Mouse (Mus musculus) hindbrain, embryonic 12.5 days (tissue): ENCODE results near the gene Cmtm6. TPM values are rescaled to one million over a fixed set of nuclear protein-coding genes. Genes with fewer than 3 reads are reported as not detected.
A peak's percentile ranks its signal among the peaks of the same experiment; 100 is the strongest.

Experiments
- ATAC-seq: fragments of 200-750 bp; cut with Nextera tagmentation; 2 replicates; pipeline ENCODE4 v1.8.0; 2017; ENCODE audit warnings: moderate TSS enrichment; ENCODE audit not compliant: low FRiP score
- H3K27ac ChIP-seq: fragments of 300-500 bp; sonication (generic); 2 replicates; pipeline ENCODE4 v1.5.1; 2016; ENCODE audit warnings: mild to moderate bottlenecking
- H3K27me3 ChIP-seq: fragments of 300-500 bp; sonication (generic); 2 replicates; pipeline ENCODE4 v1.6.1; 2016; ENCODE audit warnings: mild to moderate bottlenecking
- H3K36me3 ChIP-seq: fragments of 300-500 bp; sonication (generic); 2 replicates; pipeline ENCODE4 v1.6.1; 2016; ENCODE audit warnings: mild to moderate bottlenecking
- H3K4me1 ChIP-seq: fragments of 300-500 bp; sonication (generic); 2 replicates; pipeline ENCODE4 v1.6.1; 2016
- H3K4me2 ChIP-seq: fragments of 300-500 bp; sonication (generic); replicated peaks from 2 replicates; pipeline ENCODE4 v1.6.1; 2016; ENCODE audit warnings: mild to moderate bottlenecking
- H3K4me3 ChIP-seq: fragments of 300-500 bp; sonication (generic); 2 replicates; pipeline ENCODE4 v1.5.1; 2016; ENCODE audit warnings: mild to moderate bottlenecking
- H3K9ac ChIP-seq: fragments of 300-500 bp; sonication (generic); 2 replicates; pipeline ENCODE4 v1.6.1; 2016; ENCODE audit warnings: mild to moderate bottlenecking, moderate library complexity
- H3K9me3 ChIP-seq: fragments of 300-500 bp; sonication (generic); replicated peaks from 2 replicates; pipeline ENCODE4 v1.6.1; 2016; ENCODE audit warnings: mild to moderate bottlenecking
- WGBS: fragments of 180-500 bp; shearing (Covaris S2); methylation state at CpG from one replicate; pipeline ENCODE4 v1.1.7; 2016; 5-methylcytosine and 5-hydroxymethylcytosine counted together
- polyA plus RNA-seq: library from polyadenylated mRNA; unstranded; fragments of >200 nt; fragmentation: Nextera tagmentation; extraction: Ambion mirVana; gene quantifications from 2 replicates; pipeline ENCODE4 v1.2.1, GENCODE M21; 2016

The Cmtm6 gene
- polyA plus RNA-seq, 1 experiment from 2014 or later: 25.8 TPM

DNA sequence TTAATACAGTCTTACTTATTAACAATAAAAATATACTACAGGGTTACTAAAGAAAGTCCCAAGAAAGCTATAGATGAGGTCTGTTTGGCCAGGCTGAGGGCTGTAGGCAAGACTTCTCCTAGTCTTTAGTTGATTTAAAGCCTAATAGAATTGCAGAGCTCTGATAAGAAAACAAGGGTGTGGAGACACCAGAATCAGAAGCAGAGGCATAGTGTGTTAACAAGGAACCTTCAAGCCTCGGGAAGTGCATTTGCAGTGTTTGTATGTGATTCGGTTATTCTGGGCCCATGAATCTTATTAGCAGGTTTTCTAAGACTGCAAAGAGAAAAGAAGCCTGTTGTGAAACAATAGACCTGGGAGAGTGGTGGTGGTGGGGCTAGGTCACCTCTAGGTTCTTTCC lies 2.3 kb downstream of the Cmtm6 start:
- H3K4me2 ChIP-seq: no peak overlapping the region
- no peaks in the 10 kb centered on the region; the same call in 1 of the 2 replicates for H3K36me3 ChIP-seq
- H3K9me3 ChIP-seq: no peaks in the 10 kb centered on the region
- no peak overlapping the region for H3K27ac ChIP-seq
- H3K4me3 ChIP-seq: no peak overlapping the region
- peaks cover 21% of the 10 kb centered on the region for H3K4me1 ChIP-seq
- no peak overlapping the region for H3K9ac ChIP-seq
- 83% methylated on average over 2 of the region's 2 CpGs for WGBS
- H3K27me3 ChIP-seq: no peaks in the 10 kb centered on the region
- no peak for ATAC-seq

DNA sequence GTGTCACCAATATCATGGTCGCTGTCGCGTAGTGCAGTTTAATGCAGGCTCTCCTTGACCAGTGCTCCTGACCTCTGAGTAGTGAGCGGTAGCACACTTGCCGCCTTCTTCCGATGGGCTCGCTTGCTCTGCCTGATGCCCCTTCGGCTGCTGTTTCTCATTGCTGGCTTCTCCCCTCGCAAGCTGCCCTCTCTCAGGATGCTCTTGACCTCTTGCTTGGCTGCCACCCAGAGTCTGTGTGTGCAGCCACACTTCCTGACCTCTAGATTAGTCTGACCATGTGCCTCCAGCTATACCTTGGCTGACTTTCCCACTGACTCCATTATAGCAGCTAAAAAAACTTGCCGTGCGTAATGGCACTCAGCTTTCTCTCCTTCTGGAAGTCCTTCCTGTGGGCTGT lies 5.5 kb downstream of the Cmtm6 start:
- 75% methylated on average over 11 of the region's 11 CpGs for WGBS
- ATAC-seq: no peak
- Histone ChIP-seq H3K27ac (no peak overlapping the region), H3K9me3 (no peaks in the 10 kb centered on the region), H3K27me3 (no peaks in the 10 kb centered on the region), H3K9ac (no peak overlapping the region), H3K4me2 (no peak overlapping the region), H3K36me3 (peaks cover 11% of the 10 kb centered on the region; the same call in 1 of the 2 replicates), H3K4me3 (no peak overlapping the region), H3K4me1 (peaks cover 19% of the 10 kb centered on the region)

DNA sequence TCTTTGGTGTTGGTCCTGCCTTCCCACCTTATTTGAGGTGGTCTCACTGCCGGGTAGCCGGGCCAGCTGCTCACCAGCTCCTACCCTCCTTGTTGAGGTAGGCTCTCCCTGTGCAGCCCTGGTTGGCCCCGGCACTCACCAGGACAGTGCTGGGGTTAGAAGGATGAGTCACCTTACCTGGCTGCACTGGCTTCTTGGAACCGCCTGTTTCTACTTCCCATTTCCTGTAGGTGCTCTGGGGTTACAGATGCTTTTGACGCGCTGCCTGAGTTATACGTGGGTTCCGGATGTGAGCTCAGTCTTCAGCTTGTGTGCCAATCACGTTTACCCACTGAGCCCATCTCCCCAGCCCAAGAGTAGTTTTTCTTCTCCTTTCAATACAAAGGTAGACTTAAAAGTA lies 9.4 kb downstream of the Cmtm6 start:
- Histone ChIP-seq H3K36me3 (peaks cover 11% of the 10 kb centered on the region; the same call in 1 of the 2 replicates), H3K27me3 (no peaks in the 10 kb centered on the region), H3K4me2 (no peak overlapping the region), H3K9ac (no peak overlapping the region), H3K27ac (no peak overlapping the region), H3K4me3 (no peak overlapping the region), H3K9me3 (no peaks in the 10 kb centered on the region), H3K4me1 (no peaks in the 10 kb centered on the region)
- 94% methylated on average over 9 of the region's 9 CpGs for WGBS
- ATAC-seq: no peak

DNA sequence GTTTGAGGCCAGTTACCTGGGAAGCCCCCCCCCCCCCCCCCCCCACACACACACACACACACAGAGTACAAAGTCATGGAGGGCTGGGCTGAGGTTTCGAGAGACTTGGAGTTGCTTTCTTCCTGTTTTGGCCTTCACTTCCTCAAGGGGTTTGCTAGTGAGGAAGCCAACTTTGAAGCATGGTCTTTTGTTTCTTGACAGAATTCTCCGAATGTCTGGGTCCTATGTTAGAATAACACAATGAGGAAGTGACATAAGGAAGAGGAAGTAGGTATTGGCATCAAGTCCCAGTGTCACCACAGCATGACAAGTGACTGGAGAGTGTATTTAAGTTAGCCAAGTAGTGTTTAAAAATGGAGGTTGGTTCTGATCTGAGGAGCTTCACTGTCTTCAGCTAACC lies 11.8 kb downstream of the Cmtm6 start:
- ATAC-seq: no peak
- Histone ChIP-seq H3K4me1 (no peaks in the 10 kb centered on the region), H3K36me3 (peaks cover 26% of the 10 kb centered on the region), H3K4me2 (no peak overlapping the region), H3K9me3 (no peaks in the 10 kb centered on the region), H3K27me3 (no peaks in the 10 kb centered on the region), H3K4me3 (no peak overlapping the region), H3K27ac (no peak overlapping the region), H3K9ac (no peak overlapping the region)
- whole genome bisulfite sequencing: 79% methylated on average over 2 of the region's 2 CpGs

DNA sequence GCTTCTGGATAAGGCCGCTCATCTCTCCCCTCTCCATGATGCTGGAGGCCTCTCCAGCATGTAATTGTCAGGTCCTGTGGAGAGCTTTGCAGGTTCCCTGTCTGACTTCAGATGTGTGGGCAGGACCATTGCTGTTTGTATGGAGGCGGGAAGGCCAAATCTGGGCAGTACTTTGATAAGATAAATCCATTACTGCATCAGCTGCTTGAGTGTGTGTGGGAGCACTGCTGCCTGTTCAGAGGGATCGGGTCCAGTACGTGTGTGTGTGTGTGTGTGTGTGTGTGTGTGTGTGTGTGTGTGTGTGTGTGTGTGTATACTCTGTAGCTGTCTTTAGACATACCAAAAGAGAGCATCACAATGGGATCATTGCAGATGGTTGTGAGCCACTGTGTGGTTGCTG lies 14.2 kb downstream of the Cmtm6 start:
- no peak overlapping the region for H3K9ac ChIP-seq
- no peaks in the 10 kb centered on the region for H3K4me1 ChIP-seq
- no peak overlapping the region for H3K27ac ChIP-seq
- no peaks in the 10 kb centered on the region for H3K27me3 ChIP-seq
- H3K36me3 ChIP-seq: peaks cover 37% of the 10 kb centered on the region
- H3K4me3 ChIP-seq: no peak overlapping the region
- no peak for ATAC-seq
- no peaks in the 10 kb centered on the region for H3K9me3 ChIP-seq
- WGBS: 91% methylated on average over 4 of the region's 4 CpGs
- no peak overlapping the region for H3K4me2 ChIP-seq

DNA sequence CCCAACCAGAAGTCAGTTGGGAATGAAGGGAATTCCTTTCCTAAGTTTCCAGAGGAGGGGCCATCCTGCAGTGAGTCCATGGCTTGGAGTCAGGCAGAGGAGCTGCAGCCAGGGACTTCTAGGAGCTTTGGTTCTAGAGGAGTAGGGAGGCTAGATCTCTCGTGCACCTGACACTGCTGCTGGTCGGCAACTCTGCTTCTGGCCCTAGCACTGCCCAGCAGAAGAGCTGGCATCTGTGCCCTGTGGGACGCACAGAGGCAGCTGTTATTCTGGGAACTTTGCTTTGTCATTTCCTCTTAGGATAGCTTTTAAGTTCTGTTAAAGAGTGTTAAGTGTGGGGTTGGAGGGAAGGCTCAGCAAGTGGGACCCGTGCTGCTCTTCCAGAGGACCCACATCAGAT lies 14.7 kb downstream of the Cmtm6 start:
- Histone ChIP-seq H3K9ac (no peak overlapping the region), H3K9me3 (no peaks in the 10 kb centered on the region), H3K4me2 (no peak overlapping the region), H3K27me3 (no peaks in the 10 kb centered on the region), H3K36me3 (peaks cover 41% of the 10 kb centered on the region), H3K4me1 (no peaks in the 10 kb centered on the region), H3K27ac (no peak overlapping the region), H3K4me3 (no peak overlapping the region)
- 84% methylated on average over 4 of the region's 4 CpGs for WGBS
- no peak for ATAC-seq

DNA sequence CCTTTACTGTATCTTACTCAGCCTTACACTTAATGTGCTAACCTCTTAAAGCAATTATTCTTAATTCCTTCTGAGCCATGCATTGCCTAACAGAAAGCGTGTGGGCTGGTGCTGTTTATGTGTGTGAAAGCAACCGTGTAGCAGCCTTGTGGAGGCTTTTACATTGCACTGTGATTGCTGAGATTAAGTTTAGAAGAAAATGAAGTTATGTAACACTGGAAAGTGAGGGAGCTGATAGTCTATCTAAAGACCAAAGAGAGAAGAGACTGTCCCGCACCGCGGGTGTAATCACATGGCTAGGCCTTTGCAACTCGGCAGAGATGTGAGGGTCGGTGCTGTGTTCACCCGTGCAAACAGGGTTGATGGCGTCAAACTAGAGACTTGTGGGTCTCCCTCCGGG lies 16.1 kb downstream of the Cmtm6 start:
- H3K4me2 ChIP-seq: no peak overlapping the region
- 86% methylated on average over 10 of the region's 10 CpGs for WGBS
- no peak overlapping the region for H3K9ac ChIP-seq
- H3K4me3 ChIP-seq: no peak overlapping the region
- no peak overlapping the region for H3K27ac ChIP-seq
- no peaks in the 10 kb centered on the region for H3K9me3 ChIP-seq
- H3K4me1 ChIP-seq: no peaks in the 10 kb centered on the region
- H3K36me3 ChIP-seq: peaks cover 36% of the 10 kb centered on the region
- no peaks in the 10 kb centered on the region for H3K27me3 ChIP-seq
- no peak for ATAC-seq

DNA sequence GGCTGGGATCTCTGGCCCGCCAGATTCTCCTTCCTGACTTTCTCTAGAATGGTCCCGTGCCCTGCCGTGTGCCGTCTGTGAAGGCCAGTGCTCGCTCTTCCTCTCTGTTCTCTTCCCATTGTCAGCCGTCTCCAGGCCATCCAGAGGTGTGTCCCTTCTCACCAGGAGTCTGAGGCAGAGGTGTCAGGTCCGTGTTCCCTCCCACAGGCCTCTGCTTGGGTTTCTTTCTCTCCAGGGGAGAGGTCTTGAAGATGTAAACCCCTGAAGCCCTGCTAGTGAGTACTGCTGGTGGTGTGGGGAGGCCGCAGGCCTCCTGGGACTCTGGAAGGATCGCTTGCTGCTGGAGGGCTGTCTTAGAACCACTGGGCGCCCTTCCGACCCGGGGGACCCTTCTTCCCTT lies 16.6 kb downstream of the Cmtm6 start:
- H3K4me3 ChIP-seq: no peak overlapping the region
- H3K9ac ChIP-seq: no peak overlapping the region
- H3K4me2 ChIP-seq: no peak overlapping the region
- H3K27me3 ChIP-seq: no peaks in the 10 kb centered on the region
- WGBS: 87% methylated on average over 12 of the region's 12 CpGs
- H3K27ac ChIP-seq: no peak overlapping the region
- no peak for ATAC-seq
- no peaks in the 10 kb centered on the region for H3K4me1 ChIP-seq
- peaks cover 36% of the 10 kb centered on the region for H3K36me3 ChIP-seq
- H3K9me3 ChIP-seq: no peaks in the 10 kb centered on the region

DNA sequence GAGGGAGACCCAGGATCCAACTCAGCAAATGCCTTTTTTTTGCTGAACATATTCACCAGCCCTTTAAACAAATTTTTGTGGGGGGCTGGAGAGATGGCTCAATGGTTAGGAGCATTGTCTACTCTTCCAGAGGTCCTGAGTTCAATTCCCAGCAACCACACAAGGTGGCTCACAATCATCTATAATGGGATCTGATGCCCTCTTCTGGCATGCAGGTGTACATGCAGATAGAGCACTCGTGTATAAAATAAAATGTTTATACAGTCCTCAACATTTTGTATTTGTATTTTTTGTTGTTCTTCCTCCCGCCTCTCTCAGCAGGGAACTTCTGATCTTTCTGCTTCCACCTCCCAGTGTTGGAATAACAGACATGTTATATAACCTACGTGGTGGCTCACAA lies 20.7 kb downstream of the Cmtm6 start:
- Histone ChIP-seq H3K9me3 (no peaks in the 10 kb centered on the region), H3K27me3 (no peaks in the 10 kb centered on the region), H3K4me1 (peaks cover 9% of the 10 kb centered on the region), H3K4me2 (no peak overlapping the region), H3K4me3 (no peak overlapping the region), H3K36me3 (peaks cover 32% of the 10 kb centered on the region), H3K9ac (no peak overlapping the region), H3K27ac (no peak overlapping the region)
- WGBS: 78% methylated on average over 3 of the region's 3 CpGs
- no peak for ATAC-seq

DNA sequence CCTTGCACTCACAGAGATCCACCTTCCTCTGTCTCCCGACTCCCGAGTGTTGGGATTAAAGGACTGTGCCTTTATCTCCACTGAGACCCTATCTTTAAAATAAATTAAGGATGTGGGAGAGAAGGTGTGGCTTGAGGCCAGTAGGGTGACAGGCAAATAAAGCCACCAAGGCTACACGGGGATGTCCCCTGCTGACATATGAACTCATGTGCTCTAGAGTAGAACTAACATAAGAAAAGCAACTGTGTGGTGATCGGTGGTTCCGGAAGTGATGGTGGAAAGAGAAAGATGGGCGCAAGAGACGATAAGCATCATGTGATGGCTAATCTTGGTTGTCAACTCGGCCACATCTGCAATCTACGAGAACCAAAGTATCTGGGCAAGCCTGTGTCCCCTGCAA lies 21.4 kb downstream of the Cmtm6 start:
- 72% methylated on average over 9 of the region's 9 CpGs for WGBS
- H3K36me3 ChIP-seq: peaks cover 29% of the 10 kb centered on the region
- no peak overlapping the region; the same call in 1 of the 2 replicates for H3K27ac ChIP-seq
- ATAC-seq: peak; percentile 9
- H3K4me3 ChIP-seq: no peak overlapping the region
- H3K4me2 ChIP-seq: peak overlapping the region; percentile 66
- no peaks in the 10 kb centered on the region for H3K9me3 ChIP-seq
- H3K27me3 ChIP-seq: no peaks in the 10 kb centered on the region
- peaks cover 9% of the 10 kb centered on the region for H3K4me1 ChIP-seq
- H3K9ac ChIP-seq: no peak overlapping the region

DNA sequence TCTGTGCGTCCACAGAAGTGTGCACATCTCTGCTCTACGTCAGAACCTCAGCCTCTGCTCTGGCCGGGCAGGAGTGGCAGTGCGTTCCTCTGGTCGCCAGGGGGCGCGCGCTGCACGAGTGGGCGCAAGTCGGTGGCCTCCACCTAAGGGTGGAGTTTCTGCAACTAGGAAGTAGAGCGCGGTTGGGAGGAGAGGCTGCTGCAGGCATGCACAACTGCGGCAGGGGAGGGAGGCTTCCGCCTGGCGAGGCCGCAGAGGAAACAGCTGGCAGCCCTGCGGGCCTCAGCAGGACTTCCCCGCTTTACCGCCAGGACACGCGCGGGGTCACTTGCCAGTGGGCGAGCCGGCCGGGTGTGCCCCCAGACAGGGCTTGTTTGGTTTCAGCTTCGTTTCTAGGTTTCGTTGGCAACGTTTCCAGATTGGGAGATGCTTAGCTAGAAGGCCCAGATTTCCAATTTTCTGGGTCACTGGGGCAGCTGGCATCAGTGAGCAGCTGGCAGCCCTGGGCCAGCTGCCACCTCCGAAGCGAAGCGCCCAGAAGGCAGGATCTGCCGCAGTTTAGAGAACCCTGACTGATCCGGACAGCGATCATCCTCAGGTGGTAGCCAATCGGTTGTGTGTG lies 22.1 kb downstream of the Cmtm6 start:
- ATAC-seq: peak; percentile 87
- Histone ChIP-seq H3K4me3 (peak overlapping the region; percentile 38), H3K9ac (peak overlapping the region; percentile 55), H3K4me1 (peaks cover 9% of the 10 kb centered on the region), H3K27ac (peak overlapping the region; percentile 64), H3K9me3 (no peaks in the 10 kb centered on the region), H3K27me3 (no peaks in the 10 kb centered on the region), H3K4me2 (peak overlapping the region; percentile 66), H3K36me3 (peaks cover 22% of the 10 kb centered on the region)
- WGBS: 8% methylated on average over 36 of the region's 36 CpGs

DNA sequence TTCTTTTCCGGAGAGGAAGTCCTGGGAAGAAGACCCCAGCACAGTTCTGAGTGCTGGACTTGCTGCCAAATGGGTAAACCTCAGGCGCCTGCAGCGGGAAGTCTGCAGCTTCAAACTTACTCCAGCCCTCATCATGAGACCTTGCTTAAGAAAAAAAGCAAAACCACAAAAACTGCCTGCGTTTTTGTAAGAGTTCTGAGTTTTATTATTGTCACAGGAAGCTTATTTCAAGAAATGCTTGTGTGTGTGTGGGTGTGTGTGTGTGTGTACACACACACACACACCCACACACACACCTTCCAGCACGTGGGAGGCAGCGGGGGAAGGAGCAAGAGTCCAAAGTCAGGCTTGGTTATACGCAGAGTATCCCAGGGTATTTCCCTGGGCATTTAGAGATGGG lies 27.4 kb downstream of the Cmtm6 start:
- no peaks in the 10 kb centered on the region for H3K9me3 ChIP-seq
- no peak overlapping the region for H3K9ac ChIP-seq
- H3K27ac ChIP-seq: no peak overlapping the region; the same call in 1 of the 2 replicates
- ATAC-seq: no peak
- 82% methylated on average over 7 of the region's 7 CpGs for WGBS
- no peaks in the 10 kb centered on the region for H3K27me3 ChIP-seq
- peaks cover 1% of the 10 kb centered on the region; the same call in 1 of the 2 replicates for H3K4me1 ChIP-seq
- no peak overlapping the region for H3K4me2 ChIP-seq
- H3K4me3 ChIP-seq: no peak overlapping the region
- H3K36me3 ChIP-seq: 0 out of 2 replicates have a peak, but pooled peaks cover 4% of the 10 kb centered on the region

DNA sequence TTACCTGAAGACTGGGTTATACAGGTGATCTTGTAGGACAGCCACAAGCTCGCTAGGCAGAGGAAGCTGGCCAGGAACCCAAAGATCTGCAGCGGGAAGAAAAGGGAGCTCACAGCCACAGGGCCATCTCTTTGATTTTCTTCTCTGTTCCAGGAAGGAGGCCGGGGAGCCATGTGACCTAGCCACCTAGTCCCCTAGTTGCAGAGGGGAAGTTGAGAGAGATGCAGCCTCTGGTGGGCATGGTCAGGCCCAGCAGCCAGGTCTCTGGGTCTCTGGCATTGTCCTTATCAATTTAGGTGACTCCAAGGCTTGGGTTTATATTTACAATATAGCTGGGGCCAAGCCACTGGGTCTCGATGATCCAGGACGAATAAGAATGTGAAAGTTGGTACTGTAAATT lies 27.9 kb downstream of the Cmtm6 start:
- H3K4me3 ChIP-seq: no peak overlapping the region
- no peak overlapping the region for H3K9ac ChIP-seq
- WGBS: 86% methylated on average over 5 of the region's 5 CpGs
- no peaks in the 10 kb centered on the region for H3K4me1 ChIP-seq
- 0 out of 2 replicates have a peak, but pooled peaks cover 4% of the 10 kb centered on the region for H3K36me3 ChIP-seq
- no peak overlapping the region; the same call in 1 of the 2 replicates for H3K27ac ChIP-seq
- no peak overlapping the region for H3K4me2 ChIP-seq
- H3K9me3 ChIP-seq: no peaks in the 10 kb centered on the region
- no peak for ATAC-seq
- no peaks in the 10 kb centered on the region for H3K27me3 ChIP-seq
